Comparison of ENCODE assay signal across 10 mouse cellular contexts in the genomic region with DNA sequence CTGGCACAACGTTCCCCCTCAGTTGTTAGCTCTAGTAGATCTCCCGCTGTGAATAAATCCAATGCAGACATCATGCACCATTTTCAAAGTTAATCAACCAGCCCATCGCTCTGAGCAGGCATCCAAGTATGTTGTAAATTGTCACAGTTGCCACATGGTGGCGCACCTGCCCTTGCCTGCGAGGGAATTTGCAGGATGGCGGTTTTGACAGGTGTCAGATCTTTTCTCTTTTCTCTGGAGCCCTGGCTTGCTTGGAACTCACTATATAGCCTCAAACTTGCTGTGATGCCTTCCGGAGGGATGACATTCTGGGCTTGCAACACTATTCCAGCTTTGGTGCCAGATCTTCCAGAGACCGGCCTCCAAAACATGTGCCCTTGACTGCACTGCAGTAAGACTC. TPM values are rescaled to one million over a fixed set of nuclear protein-coding genes. Genes with fewer than 3 reads are reported as not detected.
DNase-seq lines count a peak whose midpoint lies in the region; ATAC-seq and TF ChIP-seq lines count a peak whose summit lies in the region.
"Had no signal": no experiment of that assay in that cellular context is flagged by ENCODE, and none has a peak within 500 bp of the region (broad histone marks: within the 10 kb centered on the region; RNA-seq: fewer than 3 reads in every experiment).

No protein-coding gene starts in this region.

- TF ChIP-seq POLR2A in cerebellum, adult 2 months (IDR thresholded peaks at IDR 0.05; ENCODE audit: borderline replicate concordance, insufficient read depth, low read length), result no peak

- WGBS in cerebellum, adult 2 months, result 3% methylated on average over 8 of the region's 8 CpGs
- WGBS in hindbrain, postnatal 0 days, result 4% methylated on average over 8 of the region's 8 CpGs

- no peak overlapping the region for H3K9ac ChIP-seq in hindbrain, postnatal 0 days (replicated peaks; ENCODE audit: low read length)
- H3K9ac ChIP-seq: embryonic facial prominence, embryonic 13.5 days; liver, embryonic 15.5 days had no signal

- DNase-seq in heart, postnatal 14 days, result peak; percentile 52 to 65
- no peak for DNase-seq in heart, postnatal 25 days (ENCODE audit: low spot score)
- DNase-seq in urinary bladder, postnatal 25 days (ENCODE audit: low spot score), result peak; percentile 44
- DNase-seq in urinary bladder, postnatal 4 days (ENCODE audit: low spot score in 2 of 2), result no peak
- peak; percentile 73 to 80 for DNase-seq in cerebellum, adult 2 months
- peak; percentile 89 for DNase-seq in hindbrain, postnatal 0 days (ENCODE audit: low spot score)
- no peak for DNase-seq in yolk sac, embryonic 10.5 days (ENCODE audit: low spot score)

- H3K4me2 ChIP-seq in hindbrain, postnatal 0 days (ENCODE audit: low read depth, low read length), result no peak overlapping the region
- H3K4me2 ChIP-seq: embryonic facial prominence, embryonic 13.5 days; liver, embryonic 15.5 days had no signal

- no peaks in the 10 kb centered on the region for H3K9me3 ChIP-seq in hindbrain, postnatal 0 days (ENCODE audit: low read length)
- H3K9me3 ChIP-seq: embryonic facial prominence, embryonic 13.5 days; liver, embryonic 15.5 days had no signal

- H3K4me3 ChIP-seq in cerebellum, adult 2 months (replicated peaks; ENCODE audit: insufficient read depth, low read depth, low read length), result no peak overlapping the region
- H3K4me3 ChIP-seq in hindbrain, postnatal 0 days (ENCODE audit: low read length), result no peak overlapping the region
- H3K4me3 ChIP-seq: embryonic facial prominence, embryonic 13.5 days; liver, embryonic 15.5 days had no signal

- TF ChIP-seq CTCF in cerebellum, adult 2 months (IDR thresholded peaks at IDR 0.05; ENCODE audit: borderline replicate concordance, insufficient read depth, low read depth, low read length), result peak; percentile 99
- TF ChIP-seq CTCF in hindbrain, postnatal 0 days (IDR thresholded peaks at IDR 0.05; ENCODE audit: low read depth), result peak; percentile 97

- no peak overlapping the region for H3K27ac ChIP-seq in cerebellum, adult 2 months (ENCODE audit: insufficient read depth, low read length)
- H3K27ac ChIP-seq in hindbrain, postnatal 0 days, result no peak overlapping the region
- H3K27ac ChIP-seq: embryonic facial prominence, embryonic 13.5 days; liver, embryonic 15.5 days had no signal

- intact Hi-C loops in heart, postnatal 14 days (cut with DNase I), result no loop called here
- intact Hi-C loops in heart, postnatal 25 days (cut with DNase I), result loop anchor here (1.0 kb wide), 1 partner anchor 155 kb away; no protein-coding TSS in a partner anchor

- ATAC-seq in hindbrain, postnatal 0 days, result 0 out of 2 replicates have a peak, but pooled peaks have one; percentile 4
- peak; percentile 45; the same call in 1 of the 2 replicates for ATAC-seq in megakaryocyte, adult 5-6 weeks (ENCODE audit: poor library complexity, severe bottlenecking)

- no peaks in the 10 kb centered on the region for H3K4me1 ChIP-seq in cerebellum, adult 2 months (ENCODE audit: control insufficient read depth, insufficient read depth, low read length)
- H3K4me1 ChIP-seq in hindbrain, postnatal 0 days (ENCODE audit: insufficient read depth, low read length), result peaks cover 3% of the 10 kb centered on the region; the same call in 1 of the 2 replicates
- H3K4me1 ChIP-seq: liver, embryonic 15.5 days had no signal

- H3K27me3 ChIP-seq in cerebellum, adult 2 months (ENCODE audit: control insufficient read depth, insufficient read depth, low read length), result no peaks in the 10 kb centered on the region
- H3K27me3 ChIP-seq in hindbrain, postnatal 0 days (ENCODE audit: insufficient read depth, low read length), result no peaks in the 10 kb centered on the region

- no peaks in the 10 kb centered on the region for H3K36me3 ChIP-seq in hindbrain, postnatal 0 days (ENCODE audit: insufficient read depth, low read length)
- H3K36me3 ChIP-seq: embryonic facial prominence, embryonic 13.5 days; liver, embryonic 15.5 days had no signal

RNA-seq across cellular contexts. Expression of gene Polg, which starts 27.8 kb away (rescaled TPM):
- total RNA-seq in heart, postnatal 14 days (2021), result 10 to 100 TPM; 51.4 to 54.7 TPM
- 10 to 100 TPM; 56.9 to 57.3 TPM for total RNA-seq in heart, postnatal 25 days (2021)
- polyA plus RNA-seq in cerebellum, adult 2 months (2012; rRNA removed), result 69.9 and 72.8 TPM in 2 replicates
- total RNA-seq in hindbrain, postnatal 0 days (2014; rRNA removed), result 60.0 and 79.5 TPM in 2 replicates
- polyA plus RNA-seq in hindbrain, postnatal 0 days (2015; fragmentation: Nextera tagmentation; extraction: Ambion mirVana), result 23.8 and 23.9 TPM in 2 replicates
- 18.9 and 26.5 TPM in 2 replicates for total RNA-seq in megakaryocyte, adult 5-6 weeks (2015)
- 61.2 and 71.9 TPM in 2 replicates for total RNA-seq in megakaryocyte, adult 5-6 weeks (2017)

Comparison
In these comparisons a context has a peak if more than half of its experiments do, and no peak if none do; other contexts are left out.
1. DNase-seq: peak in heart, postnatal 14 days (2 of 2), urinary bladder, postnatal 25 days (single experiment), cerebellum, adult 2 months (2 of 2) and hindbrain, postnatal 0 days (single experiment); none in heart, postnatal 25 days (single experiment), urinary bladder, postnatal 4 days (0 of 2) and yolk sac, embryonic 10.5 days (single experiment).